Mouse (Mus musculus) heart, postnatal 0 days (tissue): ENCODE measurements around the gene Atp6v1e1. TPM values are rescaled to one million over a fixed set of nuclear protein-coding genes. Genes with fewer than 3 reads are reported as not detected.

ENCODE experiments used
- ATAC-seq: fragments of 200-750 bp; cut with Nextera tagmentation; 2 replicates; pipeline ENCODE4 v1.8.0; 2017; ENCODE audit warnings: low read depth, moderate number of reproducible peaks, moderate library complexity; ENCODE audit not compliant: insufficient read depth
- DNase-seq: peaks from one replicate; pipeline ENCODE4 v3.0.0-alpha.2; 2016; ENCODE audit warnings: low spot score
- H3K27ac ChIP-seq: fragments of 300-500 bp; sonication (generic); 2 replicates; pipeline ENCODE4 v1.5.1; 2014; ENCODE audit warnings: low read depth, mild to moderate bottlenecking
- H3K27me3 ChIP-seq: fragments of 300-500 bp; sonication (generic); 2 replicates; pipeline ENCODE4 v1.6.1; 2014; ENCODE audit warnings: low read length, mixed read lengths; ENCODE audit not compliant: control insufficient read depth, insufficient read depth
- H3K36me3 ChIP-seq: fragments of 300-500 bp; sonication (generic); replicated peaks from 2 replicates; pipeline ENCODE4 v1.6.1; 2014; ENCODE audit warnings: low read length, mixed read lengths; ENCODE audit not compliant: control insufficient read depth, insufficient read depth
- H3K4me1 ChIP-seq: fragments of 300-500 bp; sonication (generic); 2 replicates; pipeline ENCODE4 v1.6.1; 2014; ENCODE audit warnings: antibody characterized with exemption; ENCODE audit not compliant: control insufficient read depth, insufficient read depth
- H3K4me2 ChIP-seq: fragments of 300-500 bp; sonication (generic); 2 replicates; pipeline ENCODE4 v1.6.1; 2014; ENCODE audit warnings: low read depth, mild to moderate bottlenecking, low read length, moderate library complexity
- H3K4me3 ChIP-seq: fragments of 300-500 bp; sonication (generic); 2 replicates; pipeline ENCODE4 v1.5.1; 2014; ENCODE audit warnings: low read depth, low read length
- H3K9ac ChIP-seq: fragments of 300-500 bp; sonication (generic); replicated peaks from 2 replicates; pipeline ENCODE4 v1.6.1; 2014; ENCODE audit warnings: low read depth, low read length, mixed read lengths
- H3K9me3 ChIP-seq: fragments of 300-500 bp; sonication (generic); replicated peaks from 2 replicates; pipeline ENCODE4 v1.6.1; 2016; ENCODE audit warnings: low read length; ENCODE audit not compliant: control insufficient read depth
- CTCF ChIP-seq: IDR thresholded peaks from 2 replicates; pipeline ENCODE4 v1.5.1; 2016; ENCODE audit warnings: antibody characterized with exemption, control low read depth, low read depth
- EP300 ChIP-seq: IDR thresholded peaks from 2 replicates; pipeline ENCODE4 v1.6.1; 2016; ENCODE audit warnings: antibody characterized with exemption, low read depth
- WGBS: fragments of 180-500 bp; shearing (Covaris S2); extraction: QIAGEN DNeasy Blood & Tissue Kit; methylation state at CpG from one replicate; pipeline ENCODE4 v1.1.7; 2014; 5-methylcytosine and 5-hydroxymethylcytosine counted together
- polyA plus RNA-seq: library from polyadenylated mRNA; unstranded; fragments of >200 nt; fragmentation: Nextera tagmentation; extraction: Ambion mirVana; gene quantifications from 2 replicates; pipeline ENCODE4 v1.2.1, GENCODE M21; 2015
- total RNA-seq: library from RNA; depleted of rRNA; stranded (reverse); fragments of >200 nt; gene quantifications from 2 replicates; pipeline ENCODE4 v1.2.3, GENCODE M21; 2014; ENCODE audit warnings: low replicate concordance

The Atp6v1e1 gene
- total and polyA plus RNA-seq, 2 experiments from 2014 or later: 129 to 172 TPM

- TF ChIP-seq CTCF: no peak
- Histone ChIP-seq H3K36me3 (no peaks in the 10 kb centered on the region), H3K4me3 (no peak overlapping the region), H3K27ac (no peak overlapping the region), H3K27me3 (no peaks in the 10 kb centered on the region), H3K4me2 (no peak overlapping the region), H3K9me3 (no peaks in the 10 kb centered on the region), H3K9ac (no peak overlapping the region), H3K4me1 (no peaks in the 10 kb centered on the region)
- DNase-seq (no peak), ATAC-seq (no peak)
- 76% methylated on average over 9 of the region's 9 CpGs for WGBS
These were observed 45.1 kb downstream of the Atp6v1e1 start for GRCm38 (mm10) chr6:120777533-120777932.

- Histone ChIP-seq H3K9me3 (no peaks in the 10 kb centered on the region), H3K27me3 (no peaks in the 10 kb centered on the region)
These were observed 46.3 kb downstream of the Atp6v1e1 start for GRCm38 (mm10) chr6:120776286-120776685.

GRCm38 (mm10) chr6:120773763-120774162 is 48.8 kb downstream of the Atp6v1e1 start:
- Histone ChIP-seq H3K27ac (no peak overlapping the region), H3K4me2 (no peak overlapping the region), H3K9ac (no peak overlapping the region), H3K4me3 (no peak overlapping the region), H3K36me3 (no peaks in the 10 kb centered on the region), H3K27me3 (no peaks in the 10 kb centered on the region), H3K9me3 (no peaks in the 10 kb centered on the region), H3K4me1 (no peaks in the 10 kb centered on the region)
- no peak for DNase-seq
- no peak for ATAC-seq
- TF ChIP-seq EP300: no peak
- no peak for TF ChIP-seq CTCF
- 80% methylated on average over 6 of the region's 6 CpGs for WGBS

More at GRCm38 (mm10) chr6:120776286-120776685, 46.3 kb downstream of the Atp6v1e1 start:
- H3K4me1 ChIP-seq: no peaks in the 10 kb centered on the region
- H3K4me3 ChIP-seq: no peak overlapping the region
- 52% methylated on average over 3 of the region's 3 CpGs for WGBS
- no peak overlapping the region for H3K27ac ChIP-seq
- DNase-seq (no peak), ATAC-seq (no peak)
- H3K36me3 ChIP-seq: no peaks in the 10 kb centered on the region
- H3K4me2 ChIP-seq: no peak overlapping the region
- no peak overlapping the region for H3K9ac ChIP-seq
- no peak for TF ChIP-seq CTCF
- TF ChIP-seq EP300: no peak

DNA sequence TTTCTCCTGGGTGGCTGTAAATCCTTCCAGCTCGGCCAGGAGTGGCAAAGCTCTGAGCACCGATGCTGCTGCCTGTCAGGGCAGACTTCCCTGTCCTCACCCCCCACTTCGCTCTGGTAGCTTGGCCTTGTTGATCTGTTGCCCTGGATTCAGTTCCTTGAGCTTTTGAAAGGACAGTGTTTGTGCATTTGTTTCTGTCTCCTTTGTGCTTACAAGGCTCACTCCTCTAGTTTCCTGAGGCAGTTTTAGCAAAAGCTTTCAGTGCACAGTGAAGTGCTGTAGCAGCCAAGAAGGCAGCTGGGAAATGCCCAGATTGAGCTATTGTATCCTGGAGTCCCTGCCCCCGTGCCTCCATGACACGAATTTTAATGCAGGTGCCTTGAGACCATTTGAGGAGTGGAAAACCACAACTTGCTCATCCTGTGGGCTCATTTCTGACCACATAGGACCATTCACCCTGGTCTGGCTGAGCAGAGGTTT is 49.4 kb downstream of the Atp6v1e1 start, which contains the start of gene Slc25a18:
TSS of gene Slc25a18 (plus strand) at position 430 of the 480 bp plus-strand sequence.
- DNase-seq (no peak), ATAC-seq (no peak)
- WGBS: 67% methylated on average over 5 of the region's 5 CpGs
- no peaks in the 10 kb centered on the region for H3K27me3 ChIP-seq
- TF ChIP-seq EP300: no peak
- TF ChIP-seq CTCF: no peak
- no peaks in the 10 kb centered on the region for H3K9me3 ChIP-seq
- no peaks in the 10 kb centered on the region for H3K4me1 ChIP-seq
- no peak within 1 kb of the TSS for H3K9ac ChIP-seq
- H3K4me2 ChIP-seq: no peak within 1 kb of the TSS
- H3K36me3 ChIP-seq: no peaks in the 10 kb centered on the region
- no peak within 1 kb of the TSS for H3K27ac ChIP-seq
- H3K4me3 ChIP-seq: no peak within 1 kb of the TSS

DNA sequence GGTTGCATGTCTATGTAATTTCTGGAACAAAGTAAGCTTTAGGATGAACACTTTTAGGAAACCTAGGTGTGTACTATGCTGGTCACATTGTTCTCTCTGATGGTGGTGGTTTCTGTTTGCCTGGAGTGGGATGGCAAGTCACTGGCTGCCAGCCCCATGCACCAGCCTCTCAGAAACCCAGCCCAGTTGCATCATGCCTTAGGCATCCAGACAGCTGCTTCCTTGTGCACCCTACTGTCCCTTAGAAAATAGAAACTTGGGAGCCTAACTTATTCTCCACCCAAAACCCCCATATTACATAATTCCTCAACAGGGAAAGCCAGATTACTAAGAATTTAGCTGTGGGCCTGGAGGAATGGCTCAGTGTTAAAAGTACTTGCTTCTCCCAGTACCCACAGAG is 50.6 kb downstream of the Atp6v1e1 start:
- ATAC-seq (no peak), DNase-seq (no peak)
- no peaks in the 10 kb centered on the region for H3K36me3 ChIP-seq
- H3K9ac ChIP-seq: no peak overlapping the region
- H3K4me2 ChIP-seq: no peak overlapping the region
- H3K9me3 ChIP-seq: no peaks in the 10 kb centered on the region
- H3K4me1 ChIP-seq: no peaks in the 10 kb centered on the region
- H3K27ac ChIP-seq: no peak overlapping the region
- no peak for TF ChIP-seq CTCF
- no peak for TF ChIP-seq EP300
- no peaks in the 10 kb centered on the region for H3K27me3 ChIP-seq
- H3K4me3 ChIP-seq: no peak overlapping the region

DNA sequence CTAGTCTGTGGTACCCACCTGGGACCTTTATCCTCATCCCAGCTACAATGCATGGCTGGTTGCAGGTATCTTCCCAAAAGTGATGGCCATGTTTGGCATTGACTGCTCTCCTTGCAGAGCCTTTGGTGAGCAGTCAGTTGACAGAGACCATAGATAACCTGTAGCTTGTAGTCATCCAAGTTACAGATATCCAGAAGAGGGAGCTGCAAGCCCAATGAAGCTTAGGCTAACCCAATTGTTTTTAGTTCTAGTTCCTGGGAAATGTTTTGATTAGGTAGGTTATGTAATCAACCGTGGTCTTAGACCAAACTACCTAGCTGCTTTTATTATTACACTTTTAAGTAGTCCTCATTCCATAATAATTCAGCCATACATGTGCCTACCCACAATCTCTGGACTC is 51.2 kb downstream of the Atp6v1e1 start:
- WGBS: 47% methylated on average over 1 of the region's 1 CpGs
- no peaks in the 10 kb centered on the region for H3K27me3 ChIP-seq

More for the DNA sequence above, 51.2 kb downstream of the Atp6v1e1 start:
- ATAC-seq (no peak), DNase-seq (no peak)
- Histone ChIP-seq H3K9me3 (no peaks in the 10 kb centered on the region), H3K27ac (no peak overlapping the region), H3K4me3 (no peak overlapping the region), H3K4me2 (no peak overlapping the region), H3K4me1 (no peaks in the 10 kb centered on the region), H3K36me3 (no peaks in the 10 kb centered on the region), H3K9ac (no peak overlapping the region)
- TF ChIP-seq CTCF (no peak), EP300 (no peak)
